Mouse (Mus musculus) CD8-positive naive resting alpha-beta T cell, adult 2 months (primary cell): ENCODE results near the gene Qpct.

Experiments
- DNase-seq, 2 experiments: peaks; one replicate each; pipeline ENCODE4 v3.0.0; 2022; ENCODE audit warnings: low read depth in 2 of 2, low spot score in 2 of 2

Qpct gene

GRCm38 (mm10) chr17:79051606-79052005, at the start of gene Qpct:
TSS of gene Qpct (plus strand) at chr17:79051906.
- DNase-seq: no peak

DNA sequence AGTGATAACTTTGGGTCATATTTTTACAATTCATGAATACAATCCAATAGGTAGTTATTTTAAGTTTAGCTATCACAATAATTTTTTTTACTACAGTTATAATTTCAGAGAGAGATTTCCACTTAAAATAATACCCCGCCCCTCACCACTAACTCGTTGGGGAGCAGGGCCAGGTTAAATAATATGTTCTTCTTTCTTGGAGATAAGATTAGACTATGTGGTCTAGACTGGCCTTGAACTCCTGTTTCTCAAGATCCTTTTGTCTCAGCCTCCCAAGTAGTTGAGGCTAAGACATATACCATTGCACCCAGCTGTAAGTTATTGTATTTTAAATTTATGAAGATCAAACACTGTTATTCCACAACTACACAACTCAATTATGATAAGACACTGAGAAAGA, 38.1 kb upstream of the Qpct start:
- no peak for DNase-seq

- no peak for DNase-seq
Observed at GRCm38 (mm10) chr17:79014911-79015685, 36.6 kb upstream of the Qpct start.

GRCm38 (mm10) chr17:79015831-79016230, 35.9 kb upstream of the Qpct start:
- no peak for DNase-seq

GRCm38 (mm10) chr17:79018422-79018821, 33.3 kb upstream of the Qpct start:
- DNase-seq: no peak

DNA sequence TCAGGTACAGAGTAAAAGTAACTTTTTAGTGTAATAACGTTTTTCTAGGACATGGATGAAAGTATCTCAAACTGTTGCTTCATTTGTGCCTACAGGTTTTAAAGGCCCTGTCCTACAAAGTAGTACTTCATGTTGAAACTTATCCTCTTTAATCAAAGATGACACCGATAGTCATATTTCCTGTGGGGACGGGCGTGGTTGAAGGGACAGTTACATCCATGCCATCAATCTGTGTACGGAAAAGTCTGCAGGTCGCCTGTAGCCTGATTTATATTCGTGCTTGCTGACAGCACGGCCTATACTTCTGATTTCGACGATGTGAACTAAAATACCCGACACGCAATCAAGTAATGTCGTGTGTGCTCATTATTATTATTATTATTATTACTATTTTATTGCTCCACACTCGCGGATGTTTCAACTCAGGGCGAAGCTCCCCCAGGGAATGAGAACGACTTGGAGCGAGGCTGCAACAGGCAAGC, 31.9 kb upstream of the Qpct start:
- DNase-seq: no peak

- peak; percentile 44 to 49 for DNase-seq
Observed at GRCm38 (mm10) chr17:79020208-79020983, 31.3 kb upstream of the Qpct start, which contains the start of gene Prkd3. TSS of gene Prkd3 (minus strand) at chr17:79020816.

- DNase-seq: no peak
Observed at GRCm38 (mm10) chr17:79020984-79021335, 30.7 kb upstream of the Qpct start.

DNA sequence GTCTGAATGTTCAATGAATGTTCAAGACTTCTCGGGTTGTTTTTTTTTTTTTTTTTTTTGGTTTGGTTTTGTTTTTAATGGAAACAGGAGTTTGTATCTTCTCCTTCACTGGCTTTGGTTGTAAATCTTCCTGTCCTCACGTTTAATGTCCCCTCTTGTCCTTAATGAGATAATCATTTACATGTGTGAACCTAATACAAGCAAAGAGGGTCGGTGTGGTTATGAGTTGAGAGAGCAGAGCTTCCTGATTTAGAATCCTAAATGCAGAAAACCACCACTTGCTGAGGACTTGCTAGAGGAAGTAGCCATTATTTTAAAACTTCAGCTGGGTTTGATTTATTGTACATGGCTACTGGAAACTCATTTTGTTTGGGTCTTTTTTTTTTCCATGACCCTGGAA, 29.0 kb upstream of the Qpct start:
- DNase-seq: no peak

- no peak for DNase-seq
Observed at GRCm38 (mm10) chr17:79024544-79024943, 27.2 kb upstream of the Qpct start.

DNA sequence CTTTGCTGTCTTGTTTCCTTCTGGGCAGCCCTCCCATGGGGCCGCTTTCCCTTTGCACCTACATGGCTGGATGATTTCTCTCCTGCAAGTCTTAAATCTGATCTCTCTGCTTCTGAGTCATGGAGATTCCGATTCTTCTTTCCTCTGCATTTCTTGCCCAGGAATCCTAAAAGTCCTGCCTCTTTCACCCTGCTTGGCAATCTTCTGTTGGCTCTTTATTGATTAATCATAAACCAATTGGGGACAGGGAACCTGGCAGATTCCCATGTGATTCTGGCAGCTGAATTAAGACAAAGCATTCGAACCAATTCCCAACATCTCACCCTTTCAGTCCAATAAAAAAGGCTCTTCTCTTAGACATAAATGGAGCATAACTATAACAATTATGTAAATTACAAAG, 22.5 kb upstream of the Qpct start:
- no peak for DNase-seq

- DNase-seq: no peak
Observed at GRCm38 (mm10) chr17:79031569-79031968, 20.1 kb upstream of the Qpct start.

DNA sequence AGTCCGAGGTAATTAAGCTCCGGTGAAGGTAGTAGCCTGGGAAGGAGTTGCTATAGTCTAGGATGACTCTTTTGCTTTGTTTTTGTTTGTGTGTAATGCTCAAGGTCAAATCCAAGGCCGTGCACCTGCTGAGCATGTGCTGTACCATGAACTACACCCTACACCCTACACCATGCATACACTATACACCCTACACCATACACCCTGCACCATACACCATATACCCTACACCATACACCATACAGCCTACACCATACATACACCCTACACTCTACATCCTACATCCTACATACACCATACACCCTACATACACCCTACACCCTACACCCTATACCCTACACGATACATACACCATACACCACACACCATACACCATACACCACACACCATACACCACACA, 18.9 kb upstream of the Qpct start:
- no peak for DNase-seq

GRCm38 (mm10) chr17:79039660-79040059, 12.0 kb upstream of the Qpct start:
- DNase-seq: no peak

DNA sequence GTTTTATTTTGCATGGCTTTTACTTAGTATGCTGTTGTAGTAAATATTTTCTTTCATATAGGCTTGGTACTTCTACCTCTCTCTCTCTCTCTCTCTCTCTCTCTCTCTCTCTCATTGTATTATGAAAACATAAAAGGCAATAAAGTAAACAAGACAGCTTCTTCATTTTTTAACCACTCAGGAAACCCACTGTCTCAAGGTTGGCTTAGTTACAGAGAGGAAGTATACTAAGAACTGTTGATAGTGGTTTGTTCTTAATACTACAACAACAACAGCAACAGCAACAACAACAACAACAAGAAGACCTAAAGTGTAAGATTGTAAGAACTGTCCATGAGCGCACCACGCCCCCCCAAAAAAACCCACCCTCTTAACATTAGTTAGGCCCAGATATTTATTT, 8.0 kb upstream of the Qpct start:
- no peak for DNase-seq

GRCm38 (mm10) chr17:79052088-79052812, 544 bp downstream of the Qpct start:
- peak; percentile 62 to 67 for DNase-seq

GRCm38 (mm10) chr17:79058271-79058670, 6.6 kb downstream of the Qpct start:
- DNase-seq: no peak

DNA sequence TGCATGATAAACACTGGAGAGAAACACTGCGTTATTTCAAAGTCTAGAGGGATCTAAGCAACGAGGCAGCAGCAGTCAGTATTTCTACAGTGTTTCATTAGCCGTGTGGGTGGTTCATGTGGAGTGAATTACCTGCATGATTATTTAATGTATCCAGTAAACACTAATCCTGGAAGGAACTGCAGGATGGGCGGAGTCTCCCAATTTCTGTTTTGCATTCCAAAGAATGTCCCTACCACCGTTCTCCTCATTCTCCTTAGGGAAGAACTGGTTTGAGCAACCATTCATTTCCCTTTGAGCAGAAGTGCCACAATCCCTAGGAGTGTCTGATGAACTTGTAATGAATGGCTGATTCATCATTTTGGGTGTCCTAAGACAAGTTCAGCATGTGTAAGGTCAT, 8.5 kb downstream of the Qpct start:
- DNase-seq: no peak

GRCm38 (mm10) chr17:79064250-79064649, 12.5 kb downstream of the Qpct start:
- no peak for DNase-seq

DNA sequence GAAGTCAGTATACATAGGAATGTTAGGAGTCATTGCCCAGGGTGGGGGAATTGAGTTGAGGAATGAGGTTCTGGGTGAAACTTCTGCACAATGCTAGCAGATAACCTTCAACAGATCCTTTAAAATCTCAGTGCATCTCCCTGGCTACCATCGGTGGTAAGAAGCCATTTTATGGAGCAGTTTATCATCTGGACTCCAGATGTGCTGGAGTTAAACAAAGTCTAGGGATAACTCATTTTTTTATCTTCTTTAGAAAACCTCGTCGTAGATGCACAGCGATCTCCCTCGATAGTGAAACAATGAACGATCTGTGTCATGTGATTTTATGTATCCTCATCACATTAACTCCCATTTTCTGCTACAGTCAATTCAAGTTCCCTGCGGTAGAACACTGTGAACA, 16.9 kb downstream of the Qpct start:
- no peak for DNase-seq

- DNase-seq: no peak
Observed at GRCm38 (mm10) chr17:79069019-79069418, 17.3 kb downstream of the Qpct start.
